Mouse (Mus musculus): ENCODE data around the gene Tap2. TPM values are rescaled to one million over a fixed set of nuclear protein-coding genes. Genes with fewer than 3 reads are reported as not detected.
"Not testable (repeated sequence)": the region's sequence is repeated elsewhere in the genome, so short reads cannot be mapped to it uniquely, and the experiment has no call there.

The Tap2 gene
- total RNA-seq, 2 experiments from 2014 or later: 2.6 to 3.0 TPM

- intact Hi-C loops (cut with DNase I): no loop called here
- peak in 1 of 2 experiments; percentile 11 for DNase-seq (ENCODE audit: extremely low spot score in 1 of 2, low spot score in 2 of 2)
These were observed 4.1 kb downstream of the Tap2 start for GRCm38 (mm10) chr17:34207456-34207855.

GRCm38 (mm10) chr17:34207866-34208265, 4.5 kb downstream of the Tap2 start:
- DNase-seq (ENCODE audit: extremely low spot score in 1 of 2, low spot score in 2 of 2): peak in 1 of 2 experiments; percentile 12
- intact Hi-C loops (cut with DNase I): no loop called here

GRCm38 (mm10) chr17:34208421-34208820, 5.1 kb downstream of the Tap2 start:
- DNase-seq (ENCODE audit: extremely low spot score in 1 of 2, low spot score in 2 of 2): peak in 1 of 2 experiments; percentile 10
- intact Hi-C loops (cut with DNase I): no loop called here

DNA sequence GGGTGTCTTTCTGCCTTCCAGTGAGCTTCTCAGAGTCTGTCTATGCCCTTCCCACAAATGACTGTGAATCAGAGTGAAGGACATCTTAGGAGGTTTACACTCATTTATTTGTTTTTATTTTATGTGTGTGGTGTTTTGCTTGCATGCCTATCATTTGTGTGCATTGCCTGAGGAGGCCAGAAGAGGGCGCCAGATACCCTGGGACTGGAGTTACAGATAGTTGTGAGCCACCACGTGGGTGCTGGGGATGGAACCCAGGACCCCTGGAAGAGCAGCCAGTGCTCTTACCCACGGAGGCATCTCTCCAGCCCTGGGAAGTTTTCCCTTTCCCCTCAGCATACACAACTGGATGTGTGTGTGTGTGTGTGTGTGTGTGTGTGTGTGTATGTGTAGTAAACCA, 6.4 kb downstream of the Tap2 start:
- peak in 1 of 2 experiments; percentile 20 for DNase-seq (ENCODE audit: extremely low spot score in 1 of 2, low spot score in 2 of 2)
- intact Hi-C loops (cut with DNase I): no loop called here

DNA sequence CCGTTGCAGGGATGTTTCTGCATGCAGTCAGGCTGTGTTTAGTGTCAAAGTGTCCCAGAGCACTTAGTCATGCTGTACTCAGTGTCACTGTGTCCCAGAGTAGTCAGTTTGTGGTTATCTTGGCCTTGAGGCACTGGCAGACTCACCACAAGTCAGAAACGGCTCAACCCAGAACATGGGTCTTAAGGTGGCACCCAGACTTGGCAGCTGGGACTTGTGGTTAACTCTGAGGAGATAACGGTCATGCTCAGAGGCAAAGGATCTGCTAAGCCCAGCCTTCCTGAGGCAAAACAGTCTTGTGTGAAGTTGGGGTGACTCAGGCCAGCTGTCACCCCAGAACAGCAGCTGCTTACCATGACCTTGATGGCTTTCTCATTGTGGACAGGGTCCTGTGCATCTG, 7.3 kb downstream of the Tap2 start:
- DNase-seq (ENCODE audit: extremely low spot score in 1 of 2, low spot score in 2 of 2): peak in 1 of 2 experiments; percentile 2
- intact Hi-C loops (cut with DNase I): no loop called here

GRCm38 (mm10) chr17:34211746-34212365, 8.5 kb downstream of the Tap2 start:
- intact Hi-C loops (cut with DNase I): no loop called here
- DNase-seq (ENCODE audit: extremely low spot score in 1 of 2, low spot score in 2 of 2): peak in 1 of 2 experiments; percentile 23

- peak in 1 of 2 experiments; percentile 13 for DNase-seq (ENCODE audit: extremely low spot score in 1 of 2, low spot score in 2 of 2)
- intact Hi-C loops (cut with DNase I): no loop called here
These were observed 10.6 kb downstream of the Tap2 start for GRCm38 (mm10) chr17:34213936-34214335.

DNA sequence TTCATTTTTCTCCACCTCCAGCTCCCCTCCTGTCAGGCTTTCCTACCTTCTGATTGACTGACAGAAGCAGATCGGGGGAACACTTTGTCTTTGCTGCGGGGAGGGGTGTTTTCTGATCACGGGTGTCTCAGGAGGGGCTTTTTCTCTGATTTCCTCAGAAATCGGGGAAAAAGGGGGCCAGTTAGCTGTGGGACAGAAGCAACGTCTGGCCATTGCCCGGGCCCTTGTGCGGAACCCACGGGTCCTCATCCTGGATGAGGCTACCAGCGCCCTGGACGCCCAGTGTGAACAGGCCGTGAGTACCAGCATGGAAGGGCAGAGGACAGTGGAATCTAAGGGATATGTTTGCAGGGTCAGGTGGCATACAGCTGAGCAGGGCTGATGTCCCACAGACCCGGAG, 11.8 kb downstream of the Tap2 start:
- intact Hi-C loops (cut with DNase I): no loop called here
- no peak for DNase-seq (ENCODE audit: extremely low spot score in 1 of 2, low spot score in 2 of 2)

GRCm38 (mm10) chr17:34217216-34217928, 14.0 kb downstream of the Tap2 start:
- intact Hi-C loops (cut with DNase I): no loop called here
- DNase-seq (ENCODE audit: extremely low spot score in 1 of 2, low spot score in 2 of 2): peak in 1 of 2 experiments; percentile 15

GRCm38 (mm10) chr17:34217986-34218385, 14.7 kb downstream of the Tap2 start:
- intact Hi-C loops (cut with DNase I): no loop called here
- DNase-seq (ENCODE audit: extremely low spot score in 1 of 2, low spot score in 2 of 2): peak in 1 of 2 experiments; percentile 14

DNA sequence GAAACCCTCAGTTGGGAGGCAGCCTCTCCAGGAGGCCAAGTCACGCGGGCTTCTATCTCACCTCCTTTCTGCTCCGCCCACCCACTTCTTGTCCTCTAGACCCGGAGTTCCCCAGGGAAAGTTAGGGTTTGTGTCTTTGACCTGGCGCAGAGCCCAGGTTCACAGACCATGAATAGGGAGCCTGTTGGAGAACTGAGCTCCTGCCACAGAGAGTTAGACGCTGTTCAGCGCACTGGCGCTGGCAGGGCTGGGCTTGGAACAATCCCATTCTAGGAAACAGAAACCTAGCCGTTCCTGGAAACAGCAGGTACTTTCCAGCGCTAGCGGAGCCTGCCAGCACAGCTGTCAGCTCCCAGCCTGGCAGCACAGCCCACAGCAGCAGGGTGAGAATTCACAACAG, 15.3 kb downstream of the Tap2 start:
- DNase-seq (ENCODE audit: extremely low spot score in 1 of 2, low spot score in 2 of 2): peak in 1 of 2 experiments; percentile 81
- intact Hi-C loops (cut with DNase I): no loop called here

DNA sequence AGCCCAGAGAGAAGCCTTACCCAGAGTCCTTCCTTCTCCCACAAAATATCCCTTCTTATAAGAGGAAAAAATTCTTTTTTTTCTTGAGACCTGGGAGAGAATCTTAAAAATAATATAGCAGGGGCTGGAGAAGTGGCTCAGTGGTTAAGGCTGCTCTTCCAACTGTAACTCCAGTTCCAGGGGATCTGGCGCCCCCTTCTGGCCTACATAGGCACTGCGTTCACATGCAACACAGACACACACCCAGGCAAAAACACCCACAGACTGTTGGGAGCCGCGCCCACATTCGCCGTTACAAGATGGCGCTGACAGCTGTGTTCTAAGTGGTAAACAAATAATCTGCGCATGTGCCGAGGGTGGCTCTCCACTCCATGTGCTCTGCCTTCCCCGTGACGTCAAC, 15.8 kb downstream of the Tap2 start:
- intact Hi-C loops (cut with DNase I): not testable (repeated sequence)
- DNase-seq (ENCODE audit: extremely low spot score in 1 of 2, low spot score in 2 of 2): peak in 1 of 2 experiments; percentile 66

DNA sequence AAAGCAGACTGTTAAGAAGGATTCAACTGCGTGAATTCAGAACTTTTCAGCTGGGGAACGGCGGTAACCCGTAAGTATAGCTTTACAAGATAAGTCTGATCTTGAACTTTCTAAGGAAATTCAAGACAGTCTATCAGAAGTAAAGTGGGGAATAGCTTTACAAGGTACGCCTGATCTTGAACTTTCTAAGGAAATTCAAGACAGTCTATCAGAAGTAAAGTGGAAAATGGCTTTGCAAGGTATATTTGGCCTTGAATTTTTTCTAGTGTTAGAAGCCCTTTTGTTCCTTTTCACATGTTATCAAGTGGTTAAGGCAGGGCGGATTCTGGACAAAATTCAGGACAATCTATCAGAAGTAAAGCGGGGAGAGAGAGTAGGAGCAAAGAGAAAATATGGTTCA, 16.5 kb downstream of the Tap2 start:
- DNase-seq (ENCODE audit: extremely low spot score in 1 of 2, low spot score in 2 of 2): peak in 1 of 2 experiments; percentile 74
- intact Hi-C loops (cut with DNase I): not testable (repeated sequence)

DNA sequence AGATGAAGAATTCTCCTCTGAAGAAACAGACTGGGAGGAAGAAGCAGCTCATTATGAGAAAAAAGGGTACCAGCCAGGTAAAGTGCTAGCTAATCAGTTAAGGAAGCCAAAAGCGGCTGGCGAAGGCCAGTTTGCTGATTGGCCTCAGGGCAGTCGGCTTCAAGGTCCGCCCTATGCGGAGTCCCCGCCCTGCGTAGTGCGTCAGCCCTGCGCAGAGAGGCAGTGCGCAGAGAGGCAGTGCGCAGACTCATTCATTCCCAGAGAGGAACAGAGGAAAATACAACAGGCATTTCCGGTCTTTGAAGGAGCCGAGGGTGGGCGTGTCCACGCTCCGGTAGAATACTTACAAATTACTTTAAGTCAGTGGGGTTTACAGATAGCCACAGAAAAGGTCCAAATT, 17.1 kb downstream of the Tap2 start:
- intact Hi-C loops (cut with DNase I); DNase-seq (ENCODE audit: extremely low spot score in 1 of 2, low spot score in 2 of 2): not testable (repeated sequence)

DNA sequence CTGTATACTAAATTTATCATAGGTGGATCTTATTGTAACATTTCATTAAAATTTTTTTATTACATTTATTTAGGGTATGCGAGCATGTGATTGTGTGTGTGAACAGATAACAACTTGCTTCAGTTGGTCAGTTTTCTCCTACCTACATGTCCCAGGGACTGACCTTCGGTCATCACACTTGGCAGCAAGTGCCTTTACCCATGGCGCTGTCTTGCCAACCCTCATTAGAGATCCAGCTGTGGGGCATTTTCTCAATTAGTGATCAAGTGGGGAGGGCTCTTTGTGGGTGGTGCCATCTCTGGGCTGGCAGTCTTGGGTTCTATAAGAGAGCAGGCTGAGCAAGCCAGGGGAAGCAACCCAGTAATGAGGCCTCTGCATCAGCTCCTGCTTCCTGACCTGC, 21.5 kb downstream of the Tap2 start:
- intact Hi-C loops (cut with DNase I): no loop called here
- DNase-seq (ENCODE audit: extremely low spot score in 1 of 2, low spot score in 2 of 2): peak in 1 of 2 experiments; percentile 1

DNA sequence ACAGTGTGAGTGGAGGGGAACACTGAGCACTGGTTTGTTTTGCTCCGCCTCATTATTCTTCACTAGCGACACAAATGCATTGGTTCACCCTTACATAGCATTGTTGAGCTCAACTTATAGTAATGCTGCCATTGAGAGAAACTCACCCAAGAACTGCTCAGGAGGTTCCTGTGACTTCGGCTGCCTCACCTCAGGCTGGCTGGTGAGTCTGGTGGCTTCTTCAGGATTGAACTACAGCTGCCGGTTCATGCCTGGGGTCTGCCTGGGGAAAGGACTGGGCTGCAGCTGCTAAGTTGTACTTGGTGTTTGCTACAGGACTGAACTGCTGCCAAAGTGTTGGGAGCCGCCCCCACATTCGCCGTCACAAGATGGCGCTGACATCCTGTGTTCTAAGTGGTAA, 22.1 kb downstream of the Tap2 start:
- intact Hi-C loops (cut with DNase I): no loop called here
- DNase-seq (ENCODE audit: extremely low spot score in 1 of 2, low spot score in 2 of 2): no peak

DNA sequence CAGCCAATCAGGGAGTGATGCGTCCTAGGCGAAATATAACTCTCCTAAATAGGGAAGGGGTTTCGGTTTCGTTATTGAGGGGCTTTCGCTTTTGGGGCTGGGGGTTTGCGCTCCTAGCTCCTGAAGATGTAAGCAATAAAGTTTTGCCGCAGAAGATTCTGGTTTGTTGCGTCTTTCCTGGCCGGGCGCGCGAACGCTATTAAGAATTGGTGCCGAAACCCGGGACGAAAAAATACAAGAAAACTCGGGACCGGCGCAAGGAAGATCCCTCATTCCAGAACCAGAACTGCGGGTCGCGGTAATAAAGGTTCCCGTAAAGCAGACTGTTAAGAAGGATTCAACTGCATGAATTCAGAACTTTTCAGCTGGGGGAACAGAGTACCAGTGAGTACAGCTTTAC, 22.6 kb downstream of the Tap2 start:
- DNase-seq (ENCODE audit: extremely low spot score in 1 of 2, low spot score in 2 of 2); intact Hi-C loops (cut with DNase I): not testable (repeated sequence)

- DNase-seq (ENCODE audit: extremely low spot score in 1 of 2, low spot score in 2 of 2): not testable (repeated sequence)
- intact Hi-C loops (cut with DNase I): loop anchor here (10.0 kb wide), 1 partner anchor 156 kb away; no protein-coding TSS in a partner anchor
These were observed 27.6 kb downstream of the Tap2 start for GRCm38 (mm10) chr17:34230971-34231370.

DNA sequence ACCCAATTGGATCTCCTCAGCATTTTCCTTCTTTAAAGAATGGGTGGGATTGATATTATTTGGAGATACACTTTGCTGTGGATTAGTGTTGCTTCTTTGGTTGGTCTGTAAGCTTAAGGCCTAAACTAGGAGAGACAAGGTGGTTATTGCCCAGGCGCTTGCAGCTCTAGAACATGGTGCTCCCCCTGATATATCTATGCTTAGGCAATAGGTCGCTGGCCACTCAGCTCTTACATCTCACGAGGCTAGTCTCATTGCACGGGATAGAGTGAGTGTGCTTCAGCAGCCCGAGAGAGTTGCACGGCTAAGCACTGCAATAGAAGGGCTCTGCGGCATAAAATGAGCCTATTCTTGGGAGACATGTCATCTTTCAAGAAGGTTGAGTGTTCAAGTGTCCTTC, 28.7 kb downstream of the Tap2 start:
- intact Hi-C loops (cut with DNase I): loop anchor here (10.0 kb wide), 1 partner anchor 157 kb away; no protein-coding TSS in a partner anchor
- not testable (repeated sequence) for DNase-seq (ENCODE audit: extremely low spot score in 1 of 2, low spot score in 2 of 2)

- peak; percentile 43 to 85 for DNase-seq (ENCODE audit: extremely low spot score in 1 of 2, low spot score in 2 of 2)
- intact Hi-C loops (cut with DNase I): loop anchor here (5.0 to 10.0 kb wide), 2 partner anchors 63 to 160 kb away; no protein-coding TSS in a partner anchor
These were observed 31.6 kb downstream of the Tap2 start for GRCm38 (mm10) chr17:34234926-34235325.

All from left cerebral cortex, postnatal 10 days (tissue).